Mouse (Mus musculus): ENCODE results near the gene Arl15. TPM values are rescaled to one million over a fixed set of nuclear protein-coding genes. Genes with fewer than 3 reads are reported as not detected.

Arl15 gene
- polyA plus RNA-seq, 1 experiment from 2014 or later: 4.9 TPM

- 83% methylated on average over 24 of the region's 24 CpGs for WGBS
Measured at GRCm38 (mm10) chr13:113889140-113890055, 95.1 kb downstream of the Arl15 start.

GRCm38 (mm10) chr13:113896684-113897083 lies 102.4 kb downstream of the Arl15 start:
- ATAC-seq: no peak
- Histone ChIP-seq H3K27ac (ENCODE audit: low read depth, low read length) (no peak overlapping the region), H3K9ac (ENCODE audit: low read depth, low read length) (no peak overlapping the region), H3K36me3 (ENCODE audit: control insufficient read depth, insufficient read depth) (no peaks in the 10 kb centered on the region), H3K4me2 (replicated peaks; ENCODE audit: low read depth) (no peak overlapping the region), H3K27me3 (replicated peaks; ENCODE audit: control insufficient read depth, insufficient read depth, low read length) (no peaks in the 10 kb centered on the region), H3K4me1 (replicated peaks; ENCODE audit: control insufficient read depth, insufficient read depth, low read length) (no peaks in the 10 kb centered on the region), H3K4me3 (ENCODE audit: low read depth, low read length) (no peak overlapping the region), H3K9me3 (ENCODE audit: control insufficient read depth) (no peaks in the 10 kb centered on the region)
- TF ChIP-seq CTCF (IDR thresholded peaks at IDR 0.05; ENCODE audit: low read depth): no peak
- 88% methylated on average over 10 of the region's 10 CpGs for WGBS

More at GRCm38 (mm10) chr13:113889140-113890055, 95.1 kb downstream of the Arl15 start:
- no peak overlapping the region for H3K27ac ChIP-seq (ENCODE audit: low read depth, low read length)
- no peak for TF ChIP-seq CTCF (IDR thresholded peaks at IDR 0.05; ENCODE audit: low read depth)
- no peak overlapping the region for H3K4me2 ChIP-seq (replicated peaks; ENCODE audit: low read depth)
- H3K4me1 ChIP-seq (replicated peaks; ENCODE audit: control insufficient read depth, insufficient read depth, low read length): no peaks in the 10 kb centered on the region
- H3K9me3 ChIP-seq (ENCODE audit: control insufficient read depth): no peaks in the 10 kb centered on the region
- no peak overlapping the region for H3K9ac ChIP-seq (ENCODE audit: low read depth, low read length)
- no peak for ATAC-seq
- H3K4me3 ChIP-seq (ENCODE audit: low read depth, low read length): no peak overlapping the region
- H3K36me3 ChIP-seq (ENCODE audit: control insufficient read depth, insufficient read depth): no peaks in the 10 kb centered on the region
- no peaks in the 10 kb centered on the region for H3K27me3 ChIP-seq (replicated peaks; ENCODE audit: control insufficient read depth, insufficient read depth, low read length)

- H3K9ac ChIP-seq (ENCODE audit: low read depth, low read length): no peak overlapping the region
- no peaks in the 10 kb centered on the region for H3K36me3 ChIP-seq (ENCODE audit: control insufficient read depth, insufficient read depth)
- WGBS: 74% methylated on average over 3 of the region's 3 CpGs
- H3K4me1 ChIP-seq (replicated peaks; ENCODE audit: control insufficient read depth, insufficient read depth, low read length): no peaks in the 10 kb centered on the region
- H3K27me3 ChIP-seq (replicated peaks; ENCODE audit: control insufficient read depth, insufficient read depth, low read length): no peaks in the 10 kb centered on the region
- TF ChIP-seq CTCF (IDR thresholded peaks at IDR 0.05; ENCODE audit: low read depth): no peak
- no peak for ATAC-seq
- no peaks in the 10 kb centered on the region for H3K9me3 ChIP-seq (ENCODE audit: control insufficient read depth)
- no peak overlapping the region for H3K27ac ChIP-seq (ENCODE audit: low read depth, low read length)
- H3K4me3 ChIP-seq (ENCODE audit: low read depth, low read length): no peak overlapping the region
- no peak overlapping the region for H3K4me2 ChIP-seq (replicated peaks; ENCODE audit: low read depth)
Measured at GRCm38 (mm10) chr13:113897498-113897897, 103.2 kb downstream of the Arl15 start.

GRCm38 (mm10) chr13:113897951-113898350 lies 103.6 kb downstream of the Arl15 start:
- no peaks in the 10 kb centered on the region for H3K36me3 ChIP-seq (ENCODE audit: control insufficient read depth, insufficient read depth)
- H3K27me3 ChIP-seq (replicated peaks; ENCODE audit: control insufficient read depth, insufficient read depth, low read length): no peaks in the 10 kb centered on the region
- no peak for TF ChIP-seq CTCF (IDR thresholded peaks at IDR 0.05; ENCODE audit: low read depth)
- H3K4me2 ChIP-seq (replicated peaks; ENCODE audit: low read depth): no peak overlapping the region
- ATAC-seq: no peak
- H3K9me3 ChIP-seq (ENCODE audit: control insufficient read depth): no peaks in the 10 kb centered on the region
- no peak overlapping the region for H3K27ac ChIP-seq (ENCODE audit: low read depth, low read length)
- no peak overlapping the region for H3K9ac ChIP-seq (ENCODE audit: low read depth, low read length)
- H3K4me3 ChIP-seq (ENCODE audit: low read depth, low read length): no peak overlapping the region
- WGBS: 64% methylated on average over 9 of the region's 9 CpGs
- H3K4me1 ChIP-seq (replicated peaks; ENCODE audit: control insufficient read depth, insufficient read depth, low read length): no peaks in the 10 kb centered on the region

- ATAC-seq: no peak
- WGBS: 62% methylated on average over 11 of the region's 11 CpGs
- no peaks in the 10 kb centered on the region for H3K9me3 ChIP-seq (ENCODE audit: control insufficient read depth)
Measured at GRCm38 (mm10) chr13:113901001-113901545, 106.8 kb downstream of the Arl15 start.

GRCm38 (mm10) chr13:113903255-113903654 lies 109.0 kb downstream of the Arl15 start:
- no peak for ATAC-seq

More at GRCm38 (mm10) chr13:113901001-113901545, 106.8 kb downstream of the Arl15 start:
- no peaks in the 10 kb centered on the region for H3K4me1 ChIP-seq (replicated peaks; ENCODE audit: control insufficient read depth, insufficient read depth, low read length)
- no peak overlapping the region for H3K4me3 ChIP-seq (ENCODE audit: low read depth, low read length)
- no peaks in the 10 kb centered on the region for H3K27me3 ChIP-seq (replicated peaks; ENCODE audit: control insufficient read depth, insufficient read depth, low read length)
- no peak overlapping the region for H3K27ac ChIP-seq (ENCODE audit: low read depth, low read length)
- no peak overlapping the region for H3K4me2 ChIP-seq (replicated peaks; ENCODE audit: low read depth)
- no peak for TF ChIP-seq CTCF (IDR thresholded peaks at IDR 0.05; ENCODE audit: low read depth)
- no peaks in the 10 kb centered on the region for H3K36me3 ChIP-seq (ENCODE audit: control insufficient read depth, insufficient read depth)
- no peak overlapping the region for H3K9ac ChIP-seq (ENCODE audit: low read depth, low read length)

More at GRCm38 (mm10) chr13:113903255-113903654, 109.0 kb downstream of the Arl15 start:
- no peaks in the 10 kb centered on the region for H3K36me3 ChIP-seq (ENCODE audit: control insufficient read depth, insufficient read depth)
- H3K4me1 ChIP-seq (replicated peaks; ENCODE audit: control insufficient read depth, insufficient read depth, low read length): 0 out of 2 replicates have a peak, but pooled peaks cover 3% of the 10 kb centered on the region
- no peak for TF ChIP-seq CTCF (IDR thresholded peaks at IDR 0.05; ENCODE audit: low read depth)
- no peak overlapping the region for H3K9ac ChIP-seq (ENCODE audit: low read depth, low read length)
- 75% methylated on average over 6 of the region's 6 CpGs for WGBS
- no peak overlapping the region for H3K27ac ChIP-seq (ENCODE audit: low read depth, low read length)
- H3K9me3 ChIP-seq (ENCODE audit: control insufficient read depth): no peaks in the 10 kb centered on the region
- H3K4me3 ChIP-seq (ENCODE audit: low read depth, low read length): no peak overlapping the region
- no peak overlapping the region for H3K4me2 ChIP-seq (replicated peaks; ENCODE audit: low read depth)
- no peaks in the 10 kb centered on the region for H3K27me3 ChIP-seq (replicated peaks; ENCODE audit: control insufficient read depth, insufficient read depth, low read length)

Data from intestine, postnatal 0 days (tissue).